In genomic region chr9:63137615-63137915, GRCm38 (mm10) we compare ENCODE assay signal across 18 mouse cellular contexts. TPM values are rescaled to one million over a fixed set of nuclear protein-coding genes. Genes with fewer than 3 reads are reported as not detected.
A peak's percentile ranks its signal among the peaks of the same experiment; 100 is the strongest.
DNase-seq lines count a peak whose midpoint lies in the region; ATAC-seq lines count a peak whose summit lies in the region.
"Had no signal": no experiment of that assay in that cellular context is flagged by ENCODE, and none has a peak within 500 bp of the region (broad histone marks: within the 10 kb centered on the region; RNA-seq: fewer than 3 reads in every experiment).

No protein-coding gene starts in this region.

- no peak for DNase-seq in forebrain, embryonic 10.5 days (ENCODE audit: extremely low spot score, low spot score)
- no peak for DNase-seq in forebrain, embryonic 11.5 days (ENCODE audit: low spot score)
- peak; percentile 15 for DNase-seq in midbrain, embryonic 14.5 days
- DNase-seq in limb, embryonic 10.5 days (ENCODE audit: low spot score), result peak; percentile 41
- no peak for DNase-seq in thymus, postnatal 0 days (ENCODE audit: low spot score)
- no peak for DNase-seq in right cerebral cortex, postnatal 10 days (ENCODE audit: low spot score in 2 of 2)
- DNase-seq in ovary, postnatal 36 days (ENCODE audit: low spot score), result no peak
- DNase-seq: cerebellum, adult 9-11 months; gastrocnemius, postnatal 25 days; kidney, adult 8-10 months; kidney, postnatal 25 days; lung, postnatal 14 days had no signal

- no peaks in the 10 kb centered on the region for H3K36me3 ChIP-seq in forebrain, embryonic 10.5 days (replicated peaks)
- H3K36me3 ChIP-seq in forebrain, embryonic 11.5 days (ENCODE audit: control insufficient read depth, insufficient read depth, low read length), result no peaks in the 10 kb centered on the region
- no peaks in the 10 kb centered on the region for H3K36me3 ChIP-seq in midbrain, embryonic 14.5 days (ENCODE audit: control insufficient read depth, insufficient read depth, low read length)
- H3K36me3 ChIP-seq in midbrain, embryonic 15.5 days (replicated peaks), result no peaks in the 10 kb centered on the region
- H3K36me3 ChIP-seq in limb, embryonic 10.5 days, result no peaks in the 10 kb centered on the region
- H3K36me3 ChIP-seq: liver, embryonic 15.5 days had no signal

- H3K9ac ChIP-seq in forebrain, embryonic 11.5 days (ENCODE audit: low read length), result no peak overlapping the region
- no peak overlapping the region for H3K9ac ChIP-seq in midbrain, embryonic 14.5 days (replicated peaks; ENCODE audit: low read length)
- H3K9ac ChIP-seq in midbrain, embryonic 15.5 days, result no peak overlapping the region
- H3K9ac ChIP-seq: forebrain, embryonic 13.5 days; liver, embryonic 15.5 days had no signal

- H3K4me1 ChIP-seq in forebrain, embryonic 10.5 days, result peaks cover 72% of the 10 kb centered on the region
- H3K4me1 ChIP-seq in forebrain, embryonic 11.5 days (replicated peaks; ENCODE audit: control insufficient read depth, insufficient read depth, low read length), result peaks cover 20% of the 10 kb centered on the region
- H3K4me1 ChIP-seq in midbrain, embryonic 14.5 days (ENCODE audit: control insufficient read depth, insufficient read depth, low read length), result peaks cover 15% of the 10 kb centered on the region
- H3K4me1 ChIP-seq in midbrain, embryonic 15.5 days, result peaks cover 63% of the 10 kb centered on the region
- peaks cover 81% of the 10 kb centered on the region for H3K4me1 ChIP-seq in limb, embryonic 10.5 days

- H3K4me3 ChIP-seq in forebrain, embryonic 10.5 days, result 0 out of 2 replicates have a peak overlapping the region, but pooled peaks have one; percentile 1
- no peak overlapping the region for H3K4me3 ChIP-seq in forebrain, embryonic 11.5 days (ENCODE audit: low read depth, low read length)
- no peak overlapping the region for H3K4me3 ChIP-seq in midbrain, embryonic 14.5 days (replicated peaks; ENCODE audit: low read depth, low read length)
- H3K4me3 ChIP-seq in midbrain, embryonic 15.5 days, result no peak overlapping the region
- H3K4me3 ChIP-seq in limb, embryonic 10.5 days, result peak overlapping the region; percentile 18; the same call in 1 of the 2 replicates
- H3K4me3 ChIP-seq: left cerebral cortex, adult 2 months; liver, embryonic 15.5 days; myocyte had no signal

- H3K27me3 ChIP-seq in forebrain, embryonic 10.5 days (ENCODE audit: poor library complexity, severe bottlenecking), result peaks cover 93% of the 10 kb centered on the region
- peaks cover 88% of the 10 kb centered on the region for H3K27me3 ChIP-seq in forebrain, embryonic 11.5 days (ENCODE audit: control insufficient read depth, insufficient read depth, low read length)
- H3K27me3 ChIP-seq in midbrain, embryonic 14.5 days (ENCODE audit: control insufficient read depth, insufficient read depth, low read length), result peaks cover 90% of the 10 kb centered on the region
- H3K27me3 ChIP-seq in midbrain, embryonic 15.5 days (replicated peaks), result peaks cover 85% of the 10 kb centered on the region
- peaks cover 93% of the 10 kb centered on the region for H3K27me3 ChIP-seq in limb, embryonic 10.5 days (ENCODE audit: low read depth, poor library complexity, severe bottlenecking)

- no peaks in the 10 kb centered on the region for H3K9me3 ChIP-seq in forebrain, embryonic 10.5 days
- H3K9me3 ChIP-seq in forebrain, embryonic 11.5 days (ENCODE audit: control insufficient read depth, low read length), result no peaks in the 10 kb centered on the region
- H3K9me3 ChIP-seq in midbrain, embryonic 14.5 days (ENCODE audit: control insufficient read depth, low read length), result no peaks in the 10 kb centered on the region
- H3K9me3 ChIP-seq in midbrain, embryonic 15.5 days, result no peaks in the 10 kb centered on the region
- no peaks in the 10 kb centered on the region for H3K9me3 ChIP-seq in limb, embryonic 10.5 days (replicated peaks)
- H3K9me3 ChIP-seq: forebrain, embryonic 13.5 days; liver, embryonic 15.5 days had no signal

- no peak for ATAC-seq in forebrain, embryonic 11.5 days (replicated peaks; ENCODE audit: low FRiP score)
- ATAC-seq in midbrain, embryonic 14.5 days (ENCODE audit: low FRiP score, low TSS enrichment), result no peak
- no peak for ATAC-seq in midbrain, embryonic 15.5 days (replicated peaks)
- ATAC-seq: CD4-positive, CD25-positive, alpha-beta regulatory T cell, adult 4 months; forebrain, embryonic 13.5 days had no signal

- WGBS in forebrain, embryonic 10.5 days, result 2% methylated on average over 6 of the region's 6 CpGs
- 0% methylated on average over 6 of the region's 6 CpGs for WGBS in forebrain, embryonic 11.5 days
- under 1% methylated on average over 6 of the region's 6 CpGs for WGBS in midbrain, embryonic 14.5 days
- under 1% methylated on average over 6 of the region's 6 CpGs for WGBS in midbrain, embryonic 15.5 days
- 4% methylated on average over 6 of the region's 6 CpGs for WGBS in limb, embryonic 10.5 days

- no peak overlapping the region for H3K4me2 ChIP-seq in forebrain, embryonic 11.5 days (ENCODE audit: low read depth, low read length, severe bottlenecking)
- 0 out of 2 replicates have a peak overlapping the region, but pooled peaks have one; percentile 4 for H3K4me2 ChIP-seq in midbrain, embryonic 14.5 days (ENCODE audit: low read length)
- H3K4me2 ChIP-seq in midbrain, embryonic 15.5 days, result no peak overlapping the region
- H3K4me2 ChIP-seq: forebrain, embryonic 13.5 days; liver, embryonic 15.5 days had no signal

- no peak overlapping the region for H3K27ac ChIP-seq in forebrain, embryonic 10.5 days
- no peak overlapping the region for H3K27ac ChIP-seq in forebrain, embryonic 11.5 days (ENCODE audit: low read depth, low read length)
- no peak overlapping the region for H3K27ac ChIP-seq in midbrain, embryonic 14.5 days (replicated peaks; ENCODE audit: low read depth, low read length)
- H3K27ac ChIP-seq in midbrain, embryonic 15.5 days, result no peak overlapping the region
- no peak overlapping the region for H3K27ac ChIP-seq in limb, embryonic 10.5 days
- H3K27ac ChIP-seq: forebrain, embryonic 13.5 days; left cerebral cortex, adult 2 months; liver, embryonic 15.5 days had no signal

RNA-seq across cellular contexts. Expression of gene Skor1, which starts 11.2 kb away (rescaled TPM):
- polyA plus RNA-seq in forebrain, embryonic 10.5 days (2016; fragmentation: Nextera tagmentation; extraction: Ambion mirVana), result 0.05 TPM in 1 of 2 replicates, not detected in the other
- polyA plus RNA-seq in forebrain, embryonic 11.5 days (2014; fragmentation: Nextera tagmentation; extraction: Ambion mirVana), result 0.33 and 0.43 TPM in 2 replicates
- polyA plus RNA-seq in midbrain, embryonic 14.5 days (2014; fragmentation: Nextera tagmentation; extraction: Ambion mirVana), result 5.0 TPM in 2 replicates
- 1.6 and 1.9 TPM in 2 replicates for polyA plus RNA-seq in midbrain, embryonic 15.5 days (2015; fragmentation: Nextera tagmentation; extraction: Ambion mirVana)
- 0.10 and 0.14 TPM in 2 replicates for polyA plus RNA-seq in limb, embryonic 10.5 days (2016; fragmentation: Nextera tagmentation; extraction: Ambion mirVana)
- polyA plus RNA-seq in thymus, postnatal 0 days (2015; fragmentation: Nextera tagmentation; extraction: Ambion mirVana), result 0.10 TPM in 1 of 2 replicates, not detected in the other
- polyA plus RNA-seq: CD4-positive, CD25-positive, alpha-beta regulatory T cell, adult 4 months; liver, embryonic 15.5 days had no signal

Comparison
In these comparisons a context has a peak if more than half of its experiments do, and no peak if none do; other contexts are left out.
1. H3K4me3 ChIP-seq: peak in forebrain, embryonic 10.5 days (single experiment) and limb, embryonic 10.5 days (single experiment); none in forebrain, embryonic 11.5 days (single experiment), midbrain, embryonic 14.5 days (single experiment) and midbrain, embryonic 15.5 days (single experiment).
2. DNase-seq: peak in midbrain, embryonic 14.5 days (single experiment) and limb, embryonic 10.5 days (single experiment); none in forebrain, embryonic 10.5 days (single experiment), forebrain, embryonic 11.5 days (single experiment), thymus, postnatal 0 days (single experiment), right cerebral cortex, postnatal 10 days (0 of 2) and ovary, postnatal 36 days (single experiment).